Mouse (Mus musculus) embryonic facial prominence, embryonic 11.5 days (tissue): ENCODE data around the gene Cadps. TPM values are rescaled to one million over a fixed set of nuclear protein-coding genes. Genes with fewer than 3 reads are reported as not detected.

Experiments
- ATAC-seq: fragments of 200-750 bp; cut with Nextera tagmentation; replicated peaks from 2 replicates; pipeline ENCODE4 v1.8.0; 2017; ENCODE audit warnings: low read depth; ENCODE audit not compliant: insufficient number of reproducible peaks, low FRiP score, low TSS enrichment
- DNase-seq: peaks from one replicate; pipeline ENCODE4 v3.0.0-alpha.2; 2015; ENCODE audit warnings: low spot score
- H3K27ac ChIP-seq: fragments of 300-500 bp; sonication (generic); replicated peaks from 2 replicates; pipeline ENCODE4 v1.5.1; 2014; ENCODE audit warnings: mild to moderate bottlenecking, low read depth, low read length, control low read depth
- H3K27me3 ChIP-seq: fragments of 300-500 bp; sonication (generic); 2 replicates; pipeline ENCODE4 v1.6.1; 2014; ENCODE audit warnings: mild to moderate bottlenecking, low read length, moderate library complexity, mixed read lengths; ENCODE audit not compliant: control insufficient read depth, insufficient read depth
- H3K36me3 ChIP-seq: fragments of 300-500 bp; sonication (generic); replicated peaks from 2 replicates; pipeline ENCODE4 v1.6.1; 2014; ENCODE audit warnings: low read depth, mild to moderate bottlenecking, low read length, moderate library complexity, mixed read lengths; ENCODE audit not compliant: control insufficient read depth, insufficient read depth
- H3K4me1 ChIP-seq: fragments of 300-500 bp; sonication (generic); 2 replicates; pipeline ENCODE4 v1.6.1; 2014; ENCODE audit warnings: low read length, mixed read lengths; ENCODE audit not compliant: control insufficient read depth, insufficient read depth
- H3K4me2 ChIP-seq: fragments of 300-500 bp; sonication (generic); 2 replicates; pipeline ENCODE4 v1.6.1; 2014; ENCODE audit warnings: low read depth, mild to moderate bottlenecking, control low read depth, low read length, moderate library complexity
- H3K4me3 ChIP-seq: fragments of 300-500 bp; sonication (generic); 2 replicates; pipeline ENCODE4 v1.5.1; 2014; ENCODE audit warnings: low read depth, low read length, control low read depth
- H3K9ac ChIP-seq: fragments of 300-500 bp; sonication (generic); replicated peaks from 2 replicates; pipeline ENCODE4 v1.6.1; 2014; ENCODE audit warnings: mild to moderate bottlenecking, control low read depth, low read length
- H3K9me3 ChIP-seq: fragments of 300-500 bp; sonication (generic); replicated peaks from 2 replicates; pipeline ENCODE4 v1.6.1; 2016; ENCODE audit warnings: mild to moderate bottlenecking, low read length, inconsistent platforms, mixed read lengths; ENCODE audit not compliant: control insufficient read depth
- WGBS: fragments of 180-500 bp; shearing (Covaris S2); extraction: QIAGEN DNeasy Blood & Tissue Kit; methylation state at CpG from one replicate; pipeline ENCODE4 v1.1.7; 2014; 5-methylcytosine and 5-hydroxymethylcytosine counted together
- polyA plus RNA-seq: library from polyadenylated mRNA; unstranded; fragments of >200 nt; fragmentation: Nextera tagmentation; extraction: Ambion mirVana; gene quantifications from 2 replicates; pipeline ENCODE4 v1.2.1, GENCODE M21; 2014

Cadps gene
- polyA plus RNA-seq, 1 experiment from 2014 or later: 5.3 TPM

GRCm38 (mm10) chr14:12722452-12723194 lies 100.3 kb downstream of the Cadps start:
- H3K4me3 ChIP-seq: no peak overlapping the region
- H3K27ac ChIP-seq: no peak overlapping the region
- no peak overlapping the region for H3K9ac ChIP-seq
- H3K36me3 ChIP-seq: no peaks in the 10 kb centered on the region
- 86% methylated on average over 1 of the region's 1 CpGs for WGBS
- ATAC-seq: no peak
- no peak for DNase-seq
- H3K27me3 ChIP-seq: no peaks in the 10 kb centered on the region
- no peaks in the 10 kb centered on the region for H3K4me1 ChIP-seq
- no peaks in the 10 kb centered on the region for H3K9me3 ChIP-seq
- no peak overlapping the region for H3K4me2 ChIP-seq

GRCm38 (mm10) chr14:12718766-12719165 lies 104.1 kb downstream of the Cadps start:
- 81% methylated on average over 3 of the region's 3 CpGs for WGBS
- no peak overlapping the region for H3K27ac ChIP-seq
- no peak overlapping the region for H3K4me3 ChIP-seq
- DNase-seq (no peak), ATAC-seq (no peak)
- H3K4me2 ChIP-seq: no peak overlapping the region
- H3K4me1 ChIP-seq: no peaks in the 10 kb centered on the region
- H3K9me3 ChIP-seq: no peaks in the 10 kb centered on the region
- H3K9ac ChIP-seq: no peak overlapping the region
- H3K27me3 ChIP-seq: no peaks in the 10 kb centered on the region
- H3K36me3 ChIP-seq: no peaks in the 10 kb centered on the region; the same call in 1 of the 2 replicates

- 73% methylated on average over 2 of the region's 2 CpGs for WGBS
- H3K27ac ChIP-seq: no peak overlapping the region
These were observed 106.8 kb downstream of the Cadps start for GRCm38 (mm10) chr14:12715906-12716659.

GRCm38 (mm10) chr14:12707395-12707794 lies 115.5 kb downstream of the Cadps start:
- Histone ChIP-seq H3K4me2 (no peak overlapping the region), H3K4me1 (no peaks in the 10 kb centered on the region), H3K9ac (no peak overlapping the region), H3K36me3 (no peaks in the 10 kb centered on the region), H3K9me3 (no peaks in the 10 kb centered on the region), H3K27me3 (no peaks in the 10 kb centered on the region), H3K27ac (no peak overlapping the region), H3K4me3 (no peak overlapping the region)
- no peak for DNase-seq
- no peak for ATAC-seq
- 85% methylated on average over 3 of the region's 3 CpGs for WGBS

More at GRCm38 (mm10) chr14:12715906-12716659, 106.8 kb downstream of the Cadps start:
- Histone ChIP-seq H3K4me2 (no peak overlapping the region), H3K27me3 (no peaks in the 10 kb centered on the region), H3K4me1 (no peaks in the 10 kb centered on the region), H3K9me3 (no peaks in the 10 kb centered on the region), H3K9ac (no peak overlapping the region), H3K36me3 (no peaks in the 10 kb centered on the region; the same call in 1 of the 2 replicates), H3K4me3 (no peak overlapping the region)
- ATAC-seq (no peak), DNase-seq (no peak)

- no peaks in the 10 kb centered on the region for H3K4me1 ChIP-seq
- H3K9me3 ChIP-seq: no peaks in the 10 kb centered on the region
- DNase-seq: no peak
- no peak for ATAC-seq
- H3K4me3 ChIP-seq: no peak overlapping the region
- no peak overlapping the region for H3K9ac ChIP-seq
- H3K36me3 ChIP-seq: no peaks in the 10 kb centered on the region
- H3K27ac ChIP-seq: no peak overlapping the region
- WGBS: 83% methylated on average over 2 of the region's 2 CpGs
- H3K4me2 ChIP-seq: no peak overlapping the region
- no peaks in the 10 kb centered on the region for H3K27me3 ChIP-seq
These were observed 118.4 kb downstream of the Cadps start for GRCm38 (mm10) chr14:12704461-12704860.

GRCm38 (mm10) chr14:12690201-12690600 lies 132.7 kb downstream of the Cadps start:
- no peak for ATAC-seq
- Histone ChIP-seq H3K27me3 (no peaks in the 10 kb centered on the region), H3K9me3 (no peaks in the 10 kb centered on the region), H3K4me2 (no peak overlapping the region), H3K4me1 (no peaks in the 10 kb centered on the region), H3K36me3 (no peaks in the 10 kb centered on the region), H3K4me3 (no peak overlapping the region), H3K27ac (no peak overlapping the region), H3K9ac (no peak overlapping the region)
- DNase-seq: no peak
- WGBS: 19% methylated on average over 1 of the region's 1 CpGs

GRCm38 (mm10) chr14:12685015-12685414 lies 137.9 kb downstream of the Cadps start:
- no peak overlapping the region for H3K4me2 ChIP-seq
- DNase-seq: no peak
- H3K9ac ChIP-seq: no peak overlapping the region
- no peaks in the 10 kb centered on the region for H3K36me3 ChIP-seq
- H3K27ac ChIP-seq: no peak overlapping the region
- H3K27me3 ChIP-seq: no peaks in the 10 kb centered on the region
- ATAC-seq: no peak
- H3K4me1 ChIP-seq: no peaks in the 10 kb centered on the region
- no peaks in the 10 kb centered on the region for H3K9me3 ChIP-seq
- 65% methylated on average over 3 of the region's 3 CpGs for WGBS
- H3K4me3 ChIP-seq: no peak overlapping the region
